Mouse (Mus musculus) heart, postnatal 14 days (tissue): ENCODE results near the gene Slc25a42. TPM values are rescaled to one million over a fixed set of nuclear protein-coding genes. Genes with fewer than 3 reads are reported as not detected.

Source experiments
- DNase-seq, 2 experiments: peaks; one replicate each; pipeline ENCODE4 v3.0.0; 2021 to 2022
- intact Hi-C: fragments of 180-260 bp; cut with DNase I; formaldehyde crosslinking; loops from one replicate; pipeline ENCODE4 v1.15.1; 2025
- long read RNA-seq, 2 experiments: library from polyadenylated mRNA; stranded (forward); transcript quantifications; one replicate each; pipeline ENCODE4 v2.0.0; 2021
- total RNA-seq, 2 experiments: library from RNA; stranded (reverse); gene quantifications; 2 replicates each; pipeline ENCODE4 v1.2.3; 2021

Slc25a42 gene
- total RNA-seq, result 10 to 100 TPM; 46.4 to 55.4 TPM
- long read RNA-seq, experiment 1, transcript Slc25a42-202 (8 exons, 3,196 nt), result major isoform, 10 of 19 reads
- long read RNA-seq, experiment 1, partial matches to known transcripts, result 4 of 19 reads
- long read RNA-seq, experiment 1, other reads (novel, unspliced or antisense), result 4 of 19 reads
- long read RNA-seq, experiment 2, transcript Slc25a42-202 (8 exons, 3,196 nt), result major isoform, 20 of 28 reads
- long read RNA-seq, experiment 2, partial matches to known transcripts, result 2 of 28 reads
- long read RNA-seq, experiment 2, other reads (novel, unspliced or antisense), result 6 of 28 reads

- intact Hi-C loops, result no loop called here
- DNase-seq, result peak; percentile 94 to 96
These were observed at the start of gene Slc25a42 for GRCm38 (mm10) chr8:70212112-70213055. Gene Slc25a42, minus strand, starts transcription at chr8:70212305.

GRCm38 (mm10) chr8:70259043-70259442, 46.9 kb upstream of the Slc25a42 start:
- intact Hi-C loops, result no loop called here
- no peak for DNase-seq

DNA sequence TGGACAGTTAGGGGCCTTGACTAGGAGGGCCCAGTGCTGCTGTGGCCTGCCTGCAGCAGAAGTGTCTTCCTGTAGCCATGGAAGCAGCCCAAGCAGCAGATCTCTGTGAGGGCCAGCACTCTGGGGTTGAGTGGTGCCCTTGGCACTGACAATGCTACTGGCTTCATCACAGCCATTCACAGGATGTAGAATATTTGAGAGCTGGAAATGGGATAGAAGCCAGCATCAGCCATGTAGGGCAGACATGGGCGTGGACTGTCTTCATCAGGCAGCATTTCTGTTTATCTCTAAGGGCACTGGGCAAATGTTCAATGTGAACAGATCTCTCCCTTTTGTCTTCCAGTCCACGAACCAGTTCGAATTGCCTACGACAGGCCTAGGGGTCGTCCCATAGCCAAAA, 46.5 kb upstream of the Slc25a42 start:
- intact Hi-C loops, result no loop called here
- peak in 1 of 2 experiments; percentile 37 for DNase-seq

DNA sequence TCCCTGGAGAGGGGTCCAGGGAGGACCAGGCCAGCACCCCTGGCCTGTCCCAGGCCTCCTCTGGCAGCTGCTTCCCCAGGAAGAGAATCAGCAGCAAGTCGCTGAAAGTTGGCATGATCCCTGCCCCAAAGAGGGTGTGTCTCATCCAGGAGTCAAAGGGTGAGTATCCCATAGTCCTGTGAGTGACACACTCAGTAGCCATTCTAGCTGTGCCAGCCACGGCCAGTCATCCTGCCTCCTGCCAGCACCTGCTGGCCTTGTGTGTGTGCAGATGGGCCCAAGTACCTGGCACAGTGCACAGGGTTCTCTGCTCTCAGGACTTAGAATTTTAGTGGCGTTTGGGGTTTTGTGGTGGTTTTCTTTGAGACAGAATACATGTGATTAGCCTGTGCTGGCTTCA, 45.4 kb upstream of the Slc25a42 start:
- intact Hi-C loops, result no loop called here
- no peak for DNase-seq

- DNase-seq, result no peak
These were observed 42.5 kb upstream of the Slc25a42 start for GRCm38 (mm10) chr8:70254628-70255027.

DNA sequence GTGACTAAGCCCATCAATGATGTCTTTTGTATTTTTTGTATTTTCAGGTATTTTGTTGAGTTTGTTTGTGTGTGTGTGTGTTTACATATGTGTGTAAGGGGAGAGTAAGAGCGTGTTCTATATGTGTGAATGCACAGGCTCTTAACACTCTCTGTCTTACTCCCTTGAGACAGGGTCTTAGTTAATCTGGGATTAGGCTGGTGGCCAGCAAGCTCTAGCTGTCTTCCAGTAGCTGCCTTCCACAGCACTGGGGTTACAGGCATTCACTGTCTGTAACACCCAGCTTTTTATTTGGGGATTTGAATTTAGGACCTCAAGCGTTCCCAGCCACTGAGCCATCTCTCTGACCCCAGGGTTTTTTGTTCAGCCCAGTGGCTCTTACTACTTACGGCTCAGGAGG, 35.7 kb upstream of the Slc25a42 start:
- intact Hi-C loops, result no loop called here
- DNase-seq, result no peak

More at GRCm38 (mm10) chr8:70254628-70255027, 42.5 kb upstream of the Slc25a42 start:
- intact Hi-C loops, result no loop called here

DNA sequence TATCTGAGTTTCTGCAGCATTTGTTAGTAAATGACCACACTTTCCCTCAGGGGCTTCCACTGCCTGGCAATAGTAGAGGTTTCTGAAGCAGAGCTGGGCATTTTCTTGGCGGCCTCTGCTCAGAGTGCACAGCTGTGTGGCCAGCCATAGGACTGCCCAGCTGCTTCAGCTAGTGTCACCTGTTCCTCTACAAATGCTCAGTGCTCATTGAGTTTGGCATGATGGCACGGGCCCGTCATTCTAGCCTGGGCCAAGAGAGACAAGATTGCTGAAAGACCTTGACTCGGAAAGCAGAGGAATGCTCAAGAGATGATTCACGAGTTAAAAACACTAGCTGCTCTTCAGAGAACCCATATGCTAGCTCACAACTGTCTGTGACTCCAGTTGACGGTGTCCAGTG, 34.5 kb upstream of the Slc25a42 start:
- intact Hi-C loops, result no loop called here

GRCm38 (mm10) chr8:70240642-70241041, 28.5 kb upstream of the Slc25a42 start:
- DNase-seq, result no peak
- intact Hi-C loops, result no loop called here

More for the DNA sequence above, 34.5 kb upstream of the Slc25a42 start:
- DNase-seq, result no peak

DNA sequence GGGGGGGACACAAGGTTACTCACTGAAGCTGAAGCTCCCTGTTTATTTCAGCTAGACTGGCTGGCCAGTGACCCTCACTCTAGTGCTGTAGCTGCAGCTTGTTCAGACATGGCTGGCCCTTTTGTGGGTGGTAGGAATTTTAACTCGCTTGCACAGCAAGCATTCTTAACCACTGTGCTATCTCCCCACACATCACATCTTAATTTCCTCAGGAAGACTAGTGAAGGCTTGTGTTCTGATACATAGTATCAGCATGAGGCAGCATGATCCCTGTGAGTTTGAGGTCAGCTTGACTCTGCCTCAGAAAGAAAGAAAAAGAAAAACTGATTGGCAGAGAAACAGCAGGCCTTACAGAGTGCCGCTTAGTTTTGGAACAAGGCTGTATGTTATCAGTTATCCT, 25.7 kb upstream of the Slc25a42 start:
- intact Hi-C loops, result no loop called here
- DNase-seq, result no peak

GRCm38 (mm10) chr8:70234781-70235128, 22.6 kb upstream of the Slc25a42 start:
- DNase-seq, result no peak
- intact Hi-C loops, result no loop called here

DNA sequence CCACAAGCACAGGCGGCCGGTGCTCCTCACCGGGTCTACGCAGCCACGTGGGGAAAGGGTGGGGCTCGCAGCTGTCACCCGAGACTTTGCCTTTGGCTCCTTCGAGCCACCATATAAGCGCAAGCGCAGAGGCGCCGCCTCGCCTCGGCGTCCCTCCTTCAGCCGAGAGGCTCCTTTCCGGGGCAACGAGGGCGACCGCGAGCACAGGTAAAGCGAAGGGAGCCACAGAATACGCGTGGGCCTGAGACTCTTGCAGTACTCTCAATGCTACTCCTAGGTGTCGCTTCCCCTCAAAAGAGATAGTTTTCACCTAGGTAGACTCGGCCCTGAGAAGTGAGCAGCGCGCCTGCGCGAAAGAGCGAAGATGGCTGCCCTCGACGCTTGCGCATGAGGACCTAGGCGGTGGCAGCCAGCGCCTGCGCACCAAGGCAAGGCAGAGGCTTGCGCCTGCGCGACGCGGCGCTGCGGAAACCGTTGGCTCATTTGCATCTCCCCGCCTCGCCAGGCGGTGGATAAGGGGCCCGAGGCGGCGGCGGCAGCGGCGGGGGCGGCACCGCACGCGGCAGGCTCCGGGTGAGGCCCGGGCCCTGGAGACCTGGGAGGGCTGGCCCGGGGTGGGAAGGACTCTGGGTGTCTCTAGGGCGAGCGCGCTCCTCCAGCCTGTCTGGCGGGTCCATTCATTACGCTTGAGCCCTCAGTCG, 22.1 kb upstream of the Slc25a42 start, which contains the start of the genes Sugp2 and Armc6:
Gene Sugp2 (plus strand): TSS at position 147 of the 701 bp plus-strand sequence.
Gene Armc6 (minus strand): TSS at position 387 of the 701 bp plus-strand sequence.
- peak; percentile 95 to 96 for DNase-seq
- intact Hi-C loops, result no loop called here

- no peak for DNase-seq
- intact Hi-C loops, result no loop called here
These were observed 21.5 kb upstream of the Slc25a42 start for GRCm38 (mm10) chr8:70233606-70234005.

- intact Hi-C loops, result no loop called here
- DNase-seq, result no peak
These were observed 18.7 kb upstream of the Slc25a42 start for GRCm38 (mm10) chr8:70230837-70231236.

GRCm38 (mm10) chr8:70227997-70228396, 15.9 kb upstream of the Slc25a42 start:
- no peak for DNase-seq
- intact Hi-C loops, result no loop called here

DNA sequence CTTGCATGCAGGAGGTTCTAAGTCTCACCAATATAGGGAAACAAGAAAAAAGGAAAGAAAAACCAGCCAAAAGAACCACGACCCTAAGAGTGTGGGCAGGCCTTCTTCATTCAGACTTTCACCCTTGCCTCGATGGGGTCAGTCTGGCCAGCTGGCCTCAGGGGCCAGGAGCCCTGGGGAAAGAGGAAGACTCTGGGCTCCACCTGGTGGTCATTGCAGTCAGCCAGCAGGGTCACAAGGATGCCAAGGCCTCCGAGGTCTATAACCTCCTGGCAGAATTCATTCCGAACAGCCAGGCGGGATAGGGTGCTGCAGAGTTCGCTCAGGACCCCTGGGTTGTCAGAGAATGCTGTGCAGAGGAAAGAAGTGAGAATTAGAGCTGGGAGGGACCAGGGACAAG, 11.2 kb upstream of the Slc25a42 start:
- DNase-seq, result peak; percentile 68 to 75

DNA sequence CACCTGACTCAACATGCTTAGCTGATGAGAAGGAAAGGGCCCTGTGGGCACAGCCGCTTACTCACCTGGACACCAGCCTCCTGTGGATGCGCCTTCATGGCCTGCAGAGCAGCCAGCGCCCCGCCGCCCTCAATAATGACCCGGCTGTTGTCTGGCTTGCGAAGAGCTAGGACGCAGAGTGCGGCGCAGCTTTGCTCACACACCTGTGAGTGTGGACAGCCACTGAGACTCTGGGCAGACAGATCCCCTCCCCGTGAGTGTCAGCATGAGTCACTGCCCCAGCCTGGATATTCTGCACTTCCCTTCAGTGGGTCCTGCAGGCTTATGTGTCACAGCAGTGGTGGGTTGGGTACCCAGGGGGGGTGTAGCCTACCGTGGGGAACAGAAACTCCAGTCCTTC, 9.9 kb upstream of the Slc25a42 start:
- DNase-seq, result no peak
- intact Hi-C loops, result loop anchor here (2.0 to 5.0 kb wide), 2 partner anchors 45 to 120 kb away; no protein-coding TSS in a partner anchor

More for the DNA sequence above, 11.2 kb upstream of the Slc25a42 start:
- intact Hi-C loops, result loop anchor here (1.0 to 5.0 kb wide), 4 partner anchors 23 to 135 kb away; no protein-coding TSS in a partner anchor

- no peak for DNase-seq
- intact Hi-C loops, result loop anchor here (5.0 kb wide), 1 partner anchor 119 kb away; no protein-coding TSS in a partner anchor
These were observed 8.8 kb upstream of the Slc25a42 start for GRCm38 (mm10) chr8:70220911-70221310.

- peak; percentile 49 to 66 for DNase-seq
- intact Hi-C loops, result loop anchor here (5.0 kb wide), 1 partner anchor 118 kb away; no protein-coding TSS in a partner anchor
These were observed 8.2 kb upstream of the Slc25a42 start for GRCm38 (mm10) chr8:70220236-70220840.

DNA sequence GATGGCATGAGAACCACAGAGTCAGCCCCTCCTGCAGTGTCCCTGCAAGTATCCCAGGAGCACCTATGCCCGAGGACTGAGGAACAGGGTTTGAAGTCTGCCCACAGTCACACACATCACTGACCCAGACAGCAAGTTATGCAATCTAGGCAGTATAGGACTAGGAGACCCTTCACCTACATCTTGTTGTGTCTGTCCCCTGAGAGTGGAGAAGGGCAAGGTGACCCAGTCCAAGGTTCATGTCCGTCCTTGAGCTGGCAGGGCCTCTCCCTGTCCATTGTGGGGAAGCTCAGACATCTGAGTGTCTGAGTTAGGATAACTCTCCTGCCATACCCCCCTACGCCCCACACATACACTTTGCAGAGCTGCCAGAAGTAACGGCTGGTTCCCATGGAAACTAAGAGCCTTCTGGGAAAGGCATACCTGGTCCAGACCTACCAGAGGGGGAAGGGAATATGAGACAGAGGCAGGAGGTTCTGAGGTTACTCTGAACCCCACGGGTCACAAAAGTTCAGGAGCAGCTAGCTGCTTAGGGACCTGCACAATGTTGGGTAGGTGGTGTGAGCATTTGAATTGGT, 7.1 kb upstream of the Slc25a42 start:
- no peak for DNase-seq
- intact Hi-C loops, result no loop called here

- DNase-seq, result no peak
- intact Hi-C loops, result no loop called here
These were observed 5.3 kb upstream of the Slc25a42 start for GRCm38 (mm10) chr8:70217441-70217840.
